Mouse (Mus musculus) effector memory CD4-positive, alpha-beta T cell, adult 5 months (primary cell): ENCODE measurements around the gene Ceacam15. TPM values are rescaled to one million over a fixed set of nuclear protein-coding genes. Genes with fewer than 3 reads are reported as not detected.

Experiments used
- polyA plus RNA-seq: library from polyadenylated mRNA; unstranded; fragments of 100-300 nt; shearing (Covaris generic); gene quantifications from one replicate; pipeline ENCODE4 v1.2.1, GENCODE M21; 2017

Gene Ceacam15
- polyA plus RNA-seq: not detected

DNA sequence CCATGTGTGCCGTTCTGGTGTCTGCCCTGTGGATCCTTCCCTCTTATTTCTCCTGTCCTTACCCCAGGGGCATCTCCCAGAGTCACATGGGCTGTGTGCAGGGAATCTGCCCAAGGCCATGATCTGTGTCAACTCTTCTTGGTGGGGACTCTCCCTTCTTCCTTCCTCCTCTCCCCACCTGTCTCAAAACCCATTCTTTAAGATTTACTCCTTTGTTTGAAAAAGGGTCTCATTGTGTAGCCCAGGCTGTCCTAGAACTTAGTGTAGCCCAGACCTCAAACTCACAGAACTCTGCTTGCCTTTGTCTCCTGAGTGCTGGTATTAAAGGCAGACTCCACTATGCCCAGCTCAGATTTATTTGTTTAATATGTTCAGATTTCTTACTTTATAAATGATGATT, at the start of gene Ceacam15:
Gene Ceacam15 (minus strand): TSS at position 101 of the 400 bp plus-strand sequence.

GRCm38 (mm10) chr7:16721629-16722028, 46.1 kb upstream of the Ceacam15 start, which contains the start of gene Ceacam9:
TSS of gene Ceacam9 (plus strand) at chr7:16721929.

Other genes with a start within 250 kb of the Ceacam15 start
- 69.4 TPM for gene Tmem160, start 222.9 kb downstream of the Ceacam15 start, polyA plus RNA-seq
- not detected for gene Npas1, start 198.0 kb downstream of the Ceacam15 start, polyA plus RNA-seq
- 6.0 TPM for gene Arhgap35, start 60.7 kb downstream of the Ceacam15 start, polyA plus RNA-seq
- gene Ceacam9, start 46.2 kb upstream of the Ceacam15 start, polyA plus RNA-seq: not detected
- 83.6 TPM for gene Ap2s1, start 62.7 kb upstream of the Ceacam15 start, polyA plus RNA-seq
- 289 TPM for gene Slc1a5, start 105.6 kb upstream of the Ceacam15 start, polyA plus RNA-seq
- gene Strn4, start 140.2 kb upstream of the Ceacam15 start, polyA plus RNA-seq: 61.7 TPM
- 19.9 TPM for gene Fkrp, start 141.0 kb upstream of the Ceacam15 start, polyA plus RNA-seq
- 119 TPM for gene Prkd2, start 167.2 kb upstream of the Ceacam15 start, polyA plus RNA-seq
- 0.25 TPM for gene Dact3, start 199.6 kb upstream of the Ceacam15 start, polyA plus RNA-seq
- gene Gng8, start 216.1 kb upstream of the Ceacam15 start, polyA plus RNA-seq: not detected
- 0.34 TPM for gene Ptgir, start 230.8 kb upstream of the Ceacam15 start, polyA plus RNA-seq
- 87.7 TPM for gene Calm3, start 248.4 kb upstream of the Ceacam15 start, polyA plus RNA-seq